Mouse (Mus musculus): Measurements from ENCODE around the gene Ggta1.

GRCm38 (mm10) chr2:35400739-35401138 lies 62.3 kb downstream of the Ggta1 start:
- TF ChIP-seq TCF12 (IDR thresholded peaks at IDR 0.05; ENCODE audit: insufficient read depth, poor library complexity, severe bottlenecking) = no peak
- TF ChIP-seq POLR2AphosphoS2 (IDR thresholded peaks at IDR 0.05; ENCODE audit: insufficient read length, low read depth) = no peak

Measured in myocyte (in vitro differentiated cells).